Mouse (Mus musculus) limb, embryonic 14.5 days (tissue): ENCODE data around the gene Rnf111. TPM values are rescaled to one million over a fixed set of nuclear protein-coding genes. Genes with fewer than 3 reads are reported as not detected.

Experiments used
- ATAC-seq: fragments of 200-750 bp; cut with Nextera tagmentation; 2 replicates; pipeline ENCODE4 v1.8.0; 2017; ENCODE audit warnings: low read depth, moderate number of reproducible peaks, moderate TSS enrichment; ENCODE audit not compliant: low FRiP score
- DNase-seq: peaks from one replicate; pipeline ENCODE4 v3.0.0-alpha.2; 2015; ENCODE audit warnings: low spot score
- H3K27ac ChIP-seq: fragments of 300-500 bp; sonication (generic); replicated peaks from 2 replicates; pipeline ENCODE4 v1.5.1; 2014; ENCODE audit warnings: low read depth, mild to moderate bottlenecking, low read length, moderate library complexity, mixed read lengths
- H3K27me3 ChIP-seq: fragments of 300-500 bp; sonication (generic); 2 replicates; pipeline ENCODE4 v1.6.1; 2014; ENCODE audit warnings: low read length, mixed read lengths; ENCODE audit not compliant: control insufficient read depth, insufficient read depth
- H3K36me3 ChIP-seq: fragments of 300-500 bp; sonication (generic); 2 replicates; pipeline ENCODE4 v1.6.1; 2014; ENCODE audit warnings: mild to moderate bottlenecking, low read length, moderate library complexity, mixed read lengths; ENCODE audit not compliant: control insufficient read depth, insufficient read depth
- H3K4me1 ChIP-seq: fragments of 300-500 bp; sonication (generic); 2 replicates; pipeline ENCODE4 v1.6.1; 2014; ENCODE audit warnings: antibody characterized with exemption, low read length, mixed read lengths; ENCODE audit not compliant: control insufficient read depth, insufficient read depth
- H3K4me2 ChIP-seq: fragments of 300-500 bp; sonication (generic); replicated peaks from 2 replicates; pipeline ENCODE4 v1.6.1; 2014; ENCODE audit warnings: low read depth, mild to moderate bottlenecking, low read length, moderate library complexity; ENCODE audit not compliant: severe bottlenecking
- H3K4me3 ChIP-seq: fragments of 300-500 bp; sonication (generic); replicated peaks from 2 replicates; pipeline ENCODE4 v1.5.1; 2014; ENCODE audit warnings: low read length
- H3K9ac ChIP-seq: fragments of 300-500 bp; sonication (generic); 2 replicates; pipeline ENCODE4 v1.6.1; 2014; ENCODE audit warnings: mild to moderate bottlenecking, low read depth, low read length, moderate library complexity; ENCODE audit not compliant: severe bottlenecking
- H3K9me3 ChIP-seq: fragments of 300-500 bp; sonication (generic); 2 replicates; pipeline ENCODE4 v1.6.1; 2016; ENCODE audit warnings: low read length; ENCODE audit not compliant: control insufficient read depth
- POLR2A ChIP-seq: fragments of 200-500 bp; IDR thresholded peaks from 2 replicates; pipeline ENCODE4 v1.8.0; 2012; ENCODE audit warnings: inconsistent platforms, mild to moderate bottlenecking, moderate library complexity, borderline replicate concordance; ENCODE audit not compliant: insufficient read depth, insufficient read length; ENCODE audit errors: extremely low read depth
- WGBS: fragments of 180-500 bp; shearing (Covaris S2); extraction: QIAGEN DNeasy Blood & Tissue Kit; methylation state at CpG from one replicate; pipeline ENCODE4 v1.1.7; 2014; 5-methylcytosine and 5-hydroxymethylcytosine counted together
- polyA plus RNA-seq, 2 experiments: library from polyadenylated mRNA; depleted of rRNA in 1 of 2; stranded (reverse) in 1 of 2; unstranded in 1 of 2; fragments of >200 nt; fragmentation: Nextera tagmentation in 1 of 2; extraction: Ambion mirVana in 1 of 2; gene quantifications; 2 replicates each; pipeline versions ENCODE4 v1.2.1 to v1.2.3; 2012 to 2014

Gene Rnf111
- polyA plus RNA-seq, 2 experiments, result 25.3 to 38.8 TPM

GRCm38 (mm10) chr9:70543985-70544384 is 40.5 kb upstream of the Rnf111 start:
- H3K4me3 ChIP-seq, result peak overlapping the region; percentile 76
- peaks cover 9% of the 10 kb centered on the region for H3K36me3 ChIP-seq
- H3K27ac ChIP-seq, result no peak overlapping the region
- H3K4me1 ChIP-seq, result peaks cover 13% of the 10 kb centered on the region
- H3K9me3 ChIP-seq, result no peaks in the 10 kb centered on the region
- no peak for DNase-seq
- no peak for ATAC-seq
- H3K9ac ChIP-seq, result no peak overlapping the region
- no peaks in the 10 kb centered on the region for H3K27me3 ChIP-seq
- no peak for TF ChIP-seq POLR2A
- H3K4me2 ChIP-seq, result peak overlapping the region; percentile 68
- WGBS, result 69% methylated on average over 5 of the region's 5 CpGs

GRCm38 (mm10) chr9:70543048-70543880 is 39.7 kb upstream of the Rnf111 start:
- H3K9ac ChIP-seq, result peak overlapping the region; percentile 90
- peak overlapping the region; percentile 99 for H3K27ac ChIP-seq
- peak; percentile 56 for ATAC-seq
- no peaks in the 10 kb centered on the region for H3K27me3 ChIP-seq
- no peaks in the 10 kb centered on the region for H3K9me3 ChIP-seq
- H3K4me2 ChIP-seq, result peak overlapping the region; percentile 68
- no peak for TF ChIP-seq POLR2A
- peak overlapping the region; percentile 76 for H3K4me3 ChIP-seq
- peaks cover 13% of the 10 kb centered on the region for H3K4me1 ChIP-seq
- peak; percentile 39 for DNase-seq
- WGBS, result 1% methylated on average over 49 of the region's 64 CpGs
- H3K36me3 ChIP-seq, result peaks cover 5% of the 10 kb centered on the region

DNA sequence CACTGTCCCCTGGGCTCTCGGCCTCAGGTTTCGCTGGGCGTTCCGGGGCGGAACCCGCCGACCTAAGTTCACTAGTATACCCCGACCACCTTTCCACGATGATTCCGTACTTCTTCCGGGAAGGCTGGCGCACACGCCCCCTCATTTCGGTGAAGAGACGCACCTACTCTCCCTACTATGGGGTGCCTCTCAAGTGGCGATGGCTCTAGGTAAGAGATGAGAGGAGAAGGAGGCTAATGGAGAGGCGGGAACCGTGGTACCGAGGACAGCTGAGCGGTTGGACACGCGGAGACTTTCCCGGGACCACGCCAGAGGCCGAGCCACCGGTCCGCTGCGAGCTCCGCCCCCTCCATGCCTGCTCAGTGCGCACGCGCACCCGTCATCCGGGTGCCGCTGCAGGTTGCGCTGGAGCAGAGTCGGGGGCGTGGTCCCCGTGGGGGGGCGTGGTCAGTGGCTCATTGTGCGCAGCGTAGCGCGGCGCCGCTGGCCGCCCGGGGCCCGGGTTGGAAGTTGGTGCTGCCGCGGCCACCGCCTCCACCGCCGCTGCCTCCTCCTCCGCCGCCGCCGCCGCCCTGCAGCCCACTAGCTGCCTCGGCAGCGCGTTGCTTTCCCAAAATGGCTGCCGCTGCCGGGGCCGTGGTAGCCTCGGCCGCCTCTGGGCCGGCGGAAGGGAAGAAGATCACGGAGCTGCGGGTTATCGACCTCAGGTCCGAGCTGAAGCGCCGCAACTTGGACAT is 38.9 kb upstream of the Rnf111 start, which contains the start of gene Sltm:
Gene Sltm, plus strand, starts transcription at position 450 of the 737 bp plus-strand sequence.
- WGBS, result 0% methylated on average over 44 of the region's 75 CpGs
- Histone ChIP-seq H3K9ac (peak within 1 kb of the TSS; percentile 90), H3K9me3 (no peaks in the 10 kb centered on the region), H3K36me3 (no peaks in the 10 kb centered on the region), H3K27me3 (no peaks in the 10 kb centered on the region), H3K4me2 (peak within 1 kb of the TSS; percentile 89), H3K4me1 (peaks cover 13% of the 10 kb centered on the region), H3K4me3 (peak within 1 kb of the TSS; percentile 76), H3K27ac (peak within 1 kb of the TSS; percentile 99)
- DNase-seq (peak; percentile 98), ATAC-seq (peak; percentile 98)
- TF ChIP-seq POLR2A, result peak; percentile 89

GRCm38 (mm10) chr9:70541584-70541983 is 38.1 kb upstream of the Rnf111 start:
- ATAC-seq, result no peak
- no peak overlapping the region for H3K9ac ChIP-seq

GRCm38 (mm10) chr9:70533328-70533727 is 29.8 kb upstream of the Rnf111 start:
- ATAC-seq, result no peak
- no peak overlapping the region for H3K9ac ChIP-seq
- 67% methylated on average over 3 of the region's 3 CpGs for WGBS
- H3K27ac ChIP-seq, result no peak overlapping the region
- H3K4me1 ChIP-seq, result no peaks in the 10 kb centered on the region
- no peak for TF ChIP-seq POLR2A
- H3K27me3 ChIP-seq, result no peaks in the 10 kb centered on the region
- H3K9me3 ChIP-seq, result no peaks in the 10 kb centered on the region
- DNase-seq, result no peak
- no peaks in the 10 kb centered on the region for H3K36me3 ChIP-seq
- H3K4me2 ChIP-seq, result no peak overlapping the region
- no peak overlapping the region for H3K4me3 ChIP-seq

More at GRCm38 (mm10) chr9:70541584-70541983, 38.1 kb upstream of the Rnf111 start:
- no peak for DNase-seq
- peak overlapping the region; percentile 89 for H3K4me2 ChIP-seq
- TF ChIP-seq POLR2A, result no peak
- no peaks in the 10 kb centered on the region for H3K27me3 ChIP-seq
- peaks cover 13% of the 10 kb centered on the region for H3K4me1 ChIP-seq
- no peaks in the 10 kb centered on the region for H3K36me3 ChIP-seq
- 9% methylated on average over 6 of the region's 6 CpGs for WGBS
- peak overlapping the region; percentile 76 for H3K4me3 ChIP-seq
- no peak overlapping the region for H3K27ac ChIP-seq
- no peaks in the 10 kb centered on the region for H3K9me3 ChIP-seq
